Mouse (Mus musculus): ENCODE measurements around the gene Nlrp3. TPM values are rescaled to one million over a fixed set of nuclear protein-coding genes. Genes with fewer than 3 reads are reported as not detected.

The Nlrp3 gene
- polyA plus RNA-seq, 1 experiment = 0.04 TPM

DNA sequence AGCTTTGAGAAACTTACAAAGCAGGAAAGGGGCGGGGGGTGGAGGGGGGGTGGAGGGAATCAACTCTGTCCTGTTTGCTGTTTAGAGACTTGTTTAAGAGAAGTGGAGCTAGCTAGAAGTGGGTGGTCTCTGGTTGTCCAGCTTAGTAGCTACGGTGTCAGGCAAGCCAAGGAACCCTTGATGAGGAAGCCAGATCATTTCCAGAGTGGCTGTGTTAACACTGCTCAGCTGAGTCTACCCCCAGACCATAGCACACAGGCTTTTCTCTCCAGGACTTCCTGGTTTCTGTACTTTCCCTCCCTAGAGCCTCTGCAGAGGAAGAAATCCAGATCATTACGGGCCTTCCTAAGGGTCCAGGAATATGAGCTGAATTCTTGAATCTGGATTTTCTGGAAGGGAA is 26.6 kb upstream of the Nlrp3 start:
- no peak overlapping the region for H3K4me3 ChIP-seq (ENCODE audit: insufficient read depth, poor library complexity, severe bottlenecking)
- TF ChIP-seq MYOG (IDR thresholded peaks at IDR 0.05; ENCODE audit: control insufficient read depth, extremely low read depth, insufficient read length) (no peak), MYOD1 (IDR thresholded peaks at IDR 0.05; ENCODE audit: control insufficient read depth, insufficient read length, low read depth) (no peak), USF1 (IDR thresholded peaks at IDR 0.05; ENCODE audit: low read depth) (no peak), CEBPB (IDR thresholded peaks at IDR 0.05; ENCODE audit: low read depth) (no peak), MAX (IDR thresholded peaks at IDR 0.05) (no peak), CTCF (IDR thresholded peaks at IDR 0.05; ENCODE audit: control insufficient read depth, insufficient read depth, insufficient read length) (no peak), FOSL1 (IDR thresholded peaks at IDR 0.05; ENCODE audit: insufficient read depth, low read length, poor library complexity, severe bottlenecking) (no peak)
- H3ac ChIP-seq (ENCODE audit: control insufficient read depth, insufficient read length, low read depth) = no peak overlapping the region

DNA sequence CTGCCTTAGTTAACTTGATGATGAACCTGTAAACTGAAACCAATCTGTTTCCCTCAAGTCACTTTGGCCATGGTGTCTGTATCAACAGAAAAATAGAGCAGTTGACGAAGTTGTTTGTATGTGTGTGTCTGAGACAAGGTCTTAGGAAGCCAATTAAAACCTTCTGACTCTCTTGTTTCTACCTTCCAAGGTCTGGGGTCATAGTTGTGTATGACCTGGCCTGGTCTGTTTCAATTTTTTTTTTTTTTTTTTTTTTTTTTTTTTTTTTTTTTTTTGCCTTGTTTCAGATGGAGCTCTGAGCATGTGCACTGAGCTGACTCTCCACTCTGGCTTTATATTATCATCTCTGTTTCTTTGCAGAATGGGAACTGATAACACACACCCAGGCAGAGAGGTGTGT is 23.9 kb upstream of the Nlrp3 start:
- H3ac ChIP-seq (ENCODE audit: control insufficient read depth, insufficient read length, low read depth) = no peak overlapping the region
- no peak for TF ChIP-seq MYOG (IDR thresholded peaks at IDR 0.05; ENCODE audit: control insufficient read depth, extremely low read depth, insufficient read length)
- TF ChIP-seq MYOD1 (IDR thresholded peaks at IDR 0.05; ENCODE audit: control insufficient read depth, insufficient read length, low read depth) = no peak
- no peak for TF ChIP-seq USF1 (IDR thresholded peaks at IDR 0.05; ENCODE audit: low read depth)
- TF ChIP-seq CEBPB (IDR thresholded peaks at IDR 0.05; ENCODE audit: low read depth) = no peak
- TF ChIP-seq FOSL1 (IDR thresholded peaks at IDR 0.05; ENCODE audit: insufficient read depth, low read length, poor library complexity, severe bottlenecking) = no peak
- TF ChIP-seq MAX (IDR thresholded peaks at IDR 0.05) = no peak
- TF ChIP-seq CTCF (IDR thresholded peaks at IDR 0.05; ENCODE audit: control insufficient read depth, insufficient read depth, insufficient read length) = no peak
- no peaks in the 10 kb centered on the region for H3K36me3 ChIP-seq (ENCODE audit: control insufficient read depth, insufficient read depth)
- no peaks in the 10 kb centered on the region for H3K79me3 ChIP-seq (ENCODE audit: low read depth)
- H3K79me2 ChIP-seq (ENCODE audit: control insufficient read depth, insufficient read depth) = no peaks in the 10 kb centered on the region
- H3K27me3 ChIP-seq (ENCODE audit: control insufficient read depth, insufficient read depth, insufficient read length) = no peaks in the 10 kb centered on the region
- no peak overlapping the region for H3K4me3 ChIP-seq (ENCODE audit: insufficient read depth, poor library complexity, severe bottlenecking)

More for the DNA sequence above, 26.6 kb upstream of the Nlrp3 start:
- H3K27me3 ChIP-seq (ENCODE audit: control insufficient read depth, insufficient read depth, insufficient read length) = no peaks in the 10 kb centered on the region
- no peaks in the 10 kb centered on the region for H3K79me2 ChIP-seq (ENCODE audit: control insufficient read depth, insufficient read depth)
- H3K79me3 ChIP-seq (ENCODE audit: low read depth) = no peaks in the 10 kb centered on the region
- H3K36me3 ChIP-seq (ENCODE audit: control insufficient read depth, insufficient read depth) = peaks cover 3% of the 10 kb centered on the region

DNA sequence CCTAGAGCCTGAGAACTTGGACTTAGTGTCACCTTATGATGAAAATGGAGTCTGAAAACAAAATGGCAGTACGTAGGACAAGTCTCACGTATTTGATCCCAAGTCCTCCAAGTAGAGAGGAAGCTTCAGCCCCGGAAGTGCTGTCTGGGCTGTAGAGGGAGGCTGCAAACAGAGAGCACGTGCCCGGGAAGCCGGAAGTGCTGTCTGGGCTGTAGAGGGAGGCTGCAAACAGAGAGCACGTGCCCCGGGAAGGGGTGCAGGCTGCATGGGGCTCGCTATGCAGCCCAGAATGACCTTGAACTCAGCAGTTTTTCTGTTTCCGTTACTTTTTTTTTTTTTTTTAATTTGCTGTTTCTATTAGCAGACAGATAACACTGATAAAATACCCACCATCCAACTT is 23.1 kb upstream of the Nlrp3 start:
- Histone ChIP-seq H3K4me3 (ENCODE audit: insufficient read depth, poor library complexity, severe bottlenecking) (no peak overlapping the region), H3K27me3 (ENCODE audit: control insufficient read depth, insufficient read depth, insufficient read length) (no peaks in the 10 kb centered on the region), H3K79me3 (ENCODE audit: low read depth) (no peaks in the 10 kb centered on the region), H3K79me2 (ENCODE audit: control insufficient read depth, insufficient read depth) (no peaks in the 10 kb centered on the region), H3ac (ENCODE audit: control insufficient read depth, insufficient read length, low read depth) (no peak overlapping the region), H3K36me3 (ENCODE audit: control insufficient read depth, insufficient read depth) (no peaks in the 10 kb centered on the region)
- no peak for TF ChIP-seq USF1 (IDR thresholded peaks at IDR 0.05; ENCODE audit: low read depth)
- no peak for TF ChIP-seq CTCF (IDR thresholded peaks at IDR 0.05; ENCODE audit: control insufficient read depth, insufficient read depth, insufficient read length)
- no peak for TF ChIP-seq MYOD1 (IDR thresholded peaks at IDR 0.05; ENCODE audit: control insufficient read depth, insufficient read length, low read depth)
- no peak for TF ChIP-seq MAX (IDR thresholded peaks at IDR 0.05)
- no peak for TF ChIP-seq CEBPB (IDR thresholded peaks at IDR 0.05; ENCODE audit: low read depth)
- TF ChIP-seq MYOG (IDR thresholded peaks at IDR 0.05; ENCODE audit: control insufficient read depth, extremely low read depth, insufficient read length) = no peak
- no peak for TF ChIP-seq FOSL1 (IDR thresholded peaks at IDR 0.05; ENCODE audit: insufficient read depth, low read length, poor library complexity, severe bottlenecking)

DNA sequence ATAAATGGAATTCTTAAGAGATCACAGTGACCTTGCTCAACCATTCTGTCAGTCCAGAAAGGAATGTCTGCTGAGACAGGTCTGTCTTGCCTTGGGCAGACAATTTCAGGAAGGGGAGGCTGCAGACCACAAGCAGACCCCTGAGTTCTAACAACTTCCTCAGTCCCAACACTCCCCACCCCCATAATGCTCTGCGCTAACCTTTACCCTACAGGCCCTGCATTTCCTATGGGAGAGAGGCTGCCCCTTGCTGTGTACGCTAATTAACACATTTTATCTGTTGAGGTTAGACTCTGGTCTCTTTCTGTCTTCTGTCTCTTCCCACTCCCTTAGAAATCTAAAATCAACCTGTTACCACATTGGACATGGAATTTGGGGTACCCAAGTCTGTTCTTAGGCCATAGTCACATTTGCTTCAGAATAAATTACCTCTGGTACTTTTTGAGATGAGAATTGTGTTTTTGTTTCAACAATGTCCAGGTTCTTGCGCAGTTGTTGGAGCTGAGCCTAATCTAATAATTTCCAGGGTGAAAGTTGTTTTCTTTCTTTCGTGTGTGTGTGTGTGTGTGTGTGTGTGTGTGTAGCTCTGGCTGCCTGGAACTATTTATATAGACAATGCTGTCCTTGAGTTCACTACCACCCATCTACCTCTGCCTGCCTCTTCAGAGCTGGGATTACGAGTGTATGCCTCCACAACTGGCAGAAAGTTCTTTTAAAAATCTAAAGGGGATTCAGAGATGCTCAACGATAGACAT is 21.4 kb upstream of the Nlrp3 start:
- Histone ChIP-seq H3K79me2 (ENCODE audit: control insufficient read depth, insufficient read depth) (no peaks in the 10 kb centered on the region), H3ac (ENCODE audit: control insufficient read depth, insufficient read length, low read depth) (no peak overlapping the region), H3K4me3 (ENCODE audit: insufficient read depth, poor library complexity, severe bottlenecking) (no peak overlapping the region), H3K36me3 (ENCODE audit: control insufficient read depth, insufficient read depth) (no peaks in the 10 kb centered on the region), H3K27me3 (ENCODE audit: control insufficient read depth, insufficient read depth, insufficient read length) (no peaks in the 10 kb centered on the region), H3K79me3 (ENCODE audit: low read depth) (no peaks in the 10 kb centered on the region)
- TF ChIP-seq MYOG (IDR thresholded peaks at IDR 0.05; ENCODE audit: control insufficient read depth, extremely low read depth, insufficient read length) (no peak), CEBPB (IDR thresholded peaks at IDR 0.05; ENCODE audit: low read depth) (no peak), MYOD1 (IDR thresholded peaks at IDR 0.05; ENCODE audit: control insufficient read depth, insufficient read length, low read depth) (no peak), MAX (IDR thresholded peaks at IDR 0.05) (no peak), FOSL1 (IDR thresholded peaks at IDR 0.05; ENCODE audit: insufficient read depth, low read length, poor library complexity, severe bottlenecking) (no peak), CTCF (IDR thresholded peaks at IDR 0.05; ENCODE audit: control insufficient read depth, insufficient read depth, insufficient read length) (no peak), USF1 (IDR thresholded peaks at IDR 0.05; ENCODE audit: low read depth) (no peak)

DNA sequence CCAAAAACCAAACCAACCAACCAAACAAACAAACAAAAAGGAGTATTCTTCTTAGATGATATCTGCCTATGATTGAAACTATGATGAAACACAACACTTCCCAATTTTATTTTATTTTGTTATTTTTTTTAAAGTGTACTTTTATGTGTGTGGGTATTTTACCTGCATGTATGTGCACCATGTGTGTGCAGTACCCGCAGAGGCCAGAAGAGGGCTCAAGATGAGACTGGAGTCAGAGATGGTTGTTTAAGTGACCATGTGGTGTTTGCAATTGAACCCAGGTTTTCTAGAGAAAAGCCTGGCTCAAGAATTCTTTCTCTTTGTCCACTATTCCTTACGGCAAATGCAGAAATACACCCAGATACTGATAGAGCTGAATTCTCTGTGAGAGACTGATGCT is 17.2 kb upstream of the Nlrp3 start:
- Histone ChIP-seq H3K79me3 (ENCODE audit: low read depth) (no peaks in the 10 kb centered on the region), H3K36me3 (ENCODE audit: control insufficient read depth, insufficient read depth) (no peaks in the 10 kb centered on the region), H3K27me3 (ENCODE audit: control insufficient read depth, insufficient read depth, insufficient read length) (no peaks in the 10 kb centered on the region), H3ac (ENCODE audit: control insufficient read depth, insufficient read length, low read depth) (no peak overlapping the region), H3K4me3 (ENCODE audit: insufficient read depth, poor library complexity, severe bottlenecking) (no peak overlapping the region), H3K79me2 (ENCODE audit: control insufficient read depth, insufficient read depth) (no peaks in the 10 kb centered on the region)
- TF ChIP-seq MYOD1 (IDR thresholded peaks at IDR 0.05; ENCODE audit: control insufficient read depth, insufficient read length, low read depth) (no peak), CTCF (IDR thresholded peaks at IDR 0.05; ENCODE audit: control insufficient read depth, insufficient read depth, insufficient read length) (no peak), MAX (IDR thresholded peaks at IDR 0.05) (no peak), MYOG (IDR thresholded peaks at IDR 0.05; ENCODE audit: control insufficient read depth, extremely low read depth, insufficient read length) (no peak), USF1 (IDR thresholded peaks at IDR 0.05; ENCODE audit: low read depth) (no peak), CEBPB (IDR thresholded peaks at IDR 0.05; ENCODE audit: low read depth) (no peak), FOSL1 (IDR thresholded peaks at IDR 0.05; ENCODE audit: insufficient read depth, low read length, poor library complexity, severe bottlenecking) (no peak)

Measured in C2C12 (cell line).